Mouse (Mus musculus) CH12.LX (cell line): ENCODE results near the gene Oas2.

ENCODE experiments used
- CHD2 ChIP-seq: IDR thresholded peaks from 2 replicates; pipeline ENCODE4 v1.6.1; 2011; ENCODE audit warnings: low read length, improper control_type of control experiment
- CTCF ChIP-seq, 2 experiments: IDR thresholded peaks in 1 of 2; conservative IDR thresholded peaks in 1 of 2; 2 replicates each; pipeline ENCODE4 v1.5.1; 2011 to 2012; ENCODE audit warnings: low read depth in 2 of 2, low read length in 2 of 2, improper control_type of control experiment in 1 of 2, inconsistent platforms in 1 of 2, mild to moderate bottlenecking in 1 of 2, moderate library complexity in 1 of 2

GRCm38 (mm10) chr5:120711416-120711815 is 38.2 kb downstream of the Oas2 start:
- TF ChIP-seq CTCF (conservative IDR thresholded peaks at IDR 0.05 in 1 of 2, IDR thresholded peaks at IDR 0.05 in 1 of 2; ENCODE audit: low read depth in 2 of 2, low read length in 2 of 2) (no peak), CHD2 (no peak)
